Mouse (Mus musculus): ENCODE measurements around the gene Foxp1.

GRCm38 (mm10) chr6:99402370-99402769 is 120.2 kb downstream of the Foxp1 start:
- no peak for TF ChIP-seq CTCF (IDR thresholded peaks at IDR 0.05)
- TF ChIP-seq EP300 (IDR thresholded peaks at IDR 0.05), result no peak
